Mouse (Mus musculus): ENCODE results near the gene Kcnj14. TPM values are rescaled to one million over a fixed set of nuclear protein-coding genes. Genes with fewer than 3 reads are reported as not detected.

The Kcnj14 gene
- total RNA-seq, 2 experiments from 2014 or later: 2.0 to 2.6 TPM

DNA sequence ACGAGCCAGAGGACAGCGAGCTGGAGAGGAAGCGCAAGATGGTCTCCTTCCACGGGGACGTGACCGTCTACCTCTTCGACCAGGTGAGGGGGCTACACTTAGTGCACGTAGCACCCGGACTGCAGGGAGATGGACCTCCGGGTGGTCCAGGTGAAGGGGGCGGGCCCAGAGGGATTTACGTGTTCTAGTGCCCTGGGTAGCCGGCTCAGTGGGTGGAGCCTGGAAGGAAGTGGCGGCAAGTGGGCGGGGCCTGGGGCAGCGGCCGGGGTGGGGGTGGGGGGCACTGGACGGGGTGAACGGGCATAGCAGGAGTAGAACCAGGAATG lies 26.1 kb downstream of the Kcnj14 start:
- DNase-seq (ENCODE audit: low spot score in 2 of 2): no peak

DNA sequence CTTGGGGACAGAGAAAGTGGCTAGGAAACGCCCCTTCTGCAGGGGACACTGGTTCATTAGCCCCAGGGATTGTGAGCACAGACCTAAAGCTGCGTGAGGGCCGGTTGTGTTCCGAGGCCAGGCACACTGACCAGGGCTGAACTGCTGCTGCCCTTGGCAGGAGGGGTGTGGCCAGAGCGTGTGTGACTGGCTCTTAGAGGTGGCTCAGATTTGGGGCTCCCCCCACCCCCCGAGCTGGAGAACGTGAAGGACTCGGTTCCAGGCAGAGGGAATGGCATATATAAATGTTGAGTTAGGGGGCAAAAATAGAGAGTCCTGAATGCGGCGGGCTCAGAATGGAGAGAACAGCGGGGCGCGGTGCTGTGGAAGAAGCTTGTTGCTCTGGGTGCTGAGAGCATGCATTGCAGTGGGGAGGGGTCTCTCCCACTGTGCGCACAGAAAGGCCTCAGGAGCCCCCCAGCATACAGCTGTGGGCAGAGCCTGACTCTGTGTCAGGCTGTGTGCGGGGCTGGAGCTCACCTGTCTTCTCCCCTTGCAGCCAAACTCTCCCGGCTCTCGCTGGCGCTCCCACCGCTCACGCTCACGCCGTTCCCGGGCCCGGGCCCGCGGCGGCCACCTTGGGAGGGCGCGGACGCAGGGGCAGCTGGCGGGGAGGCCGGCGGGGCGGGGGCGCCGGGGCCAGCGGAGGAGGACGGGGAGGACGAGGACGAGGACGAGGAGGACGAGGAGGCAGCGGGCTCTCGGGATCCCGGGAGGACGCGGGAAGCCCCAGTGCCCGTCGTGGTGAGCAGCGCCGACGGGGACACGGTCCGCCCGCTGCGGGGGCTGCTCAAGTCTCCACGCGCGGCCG lies 26.7 kb downstream of the Kcnj14 start:
- DNase-seq (ENCODE audit: low spot score in 2 of 2): peak in 1 of 2 experiments; percentile 26

DNA sequence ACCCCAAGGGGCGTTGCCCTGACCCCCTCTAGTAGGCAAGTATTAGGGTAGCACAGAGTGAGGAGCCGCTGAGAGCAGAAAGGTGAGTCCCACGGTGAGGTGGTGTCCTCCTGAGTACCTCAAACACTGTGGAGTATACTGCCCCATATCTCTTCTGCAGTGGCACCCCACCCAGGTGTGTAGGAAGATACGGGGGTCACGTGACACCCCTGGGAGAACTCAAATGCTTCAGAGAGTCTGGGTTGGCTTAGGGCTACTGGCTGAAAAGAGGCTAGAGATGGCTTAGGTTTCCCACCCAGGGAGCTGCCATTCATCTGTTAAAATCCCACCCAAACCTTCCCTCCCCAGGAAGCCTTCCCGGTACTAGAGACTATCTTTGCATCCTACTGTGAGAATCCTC lies 27.6 kb downstream of the Kcnj14 start:
- DNase-seq (ENCODE audit: low spot score in 2 of 2): no peak

DNA sequence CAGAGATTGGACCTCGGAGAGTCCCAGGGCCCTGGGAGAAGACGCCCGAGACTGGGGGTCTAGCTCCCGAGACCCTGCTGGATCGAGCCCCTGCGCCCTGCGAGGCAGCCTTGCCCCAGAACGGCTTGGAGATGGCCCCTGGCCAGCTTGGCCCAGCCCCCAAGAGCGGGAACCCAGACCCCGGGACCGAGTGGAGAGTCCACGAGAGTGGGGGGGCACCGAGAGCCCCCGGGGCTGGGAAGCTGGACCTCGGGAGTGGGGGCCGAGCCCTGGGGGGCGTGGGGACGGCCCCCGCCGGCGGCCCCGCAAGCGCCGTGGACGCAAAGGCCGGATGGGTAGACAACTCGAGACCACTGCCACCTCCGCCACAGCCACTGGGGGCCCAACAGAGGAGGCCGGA lies 29.6 kb downstream of the Kcnj14 start:
- DNase-seq (ENCODE audit: low spot score in 2 of 2): peak in 1 of 2 experiments; percentile 23

DNA sequence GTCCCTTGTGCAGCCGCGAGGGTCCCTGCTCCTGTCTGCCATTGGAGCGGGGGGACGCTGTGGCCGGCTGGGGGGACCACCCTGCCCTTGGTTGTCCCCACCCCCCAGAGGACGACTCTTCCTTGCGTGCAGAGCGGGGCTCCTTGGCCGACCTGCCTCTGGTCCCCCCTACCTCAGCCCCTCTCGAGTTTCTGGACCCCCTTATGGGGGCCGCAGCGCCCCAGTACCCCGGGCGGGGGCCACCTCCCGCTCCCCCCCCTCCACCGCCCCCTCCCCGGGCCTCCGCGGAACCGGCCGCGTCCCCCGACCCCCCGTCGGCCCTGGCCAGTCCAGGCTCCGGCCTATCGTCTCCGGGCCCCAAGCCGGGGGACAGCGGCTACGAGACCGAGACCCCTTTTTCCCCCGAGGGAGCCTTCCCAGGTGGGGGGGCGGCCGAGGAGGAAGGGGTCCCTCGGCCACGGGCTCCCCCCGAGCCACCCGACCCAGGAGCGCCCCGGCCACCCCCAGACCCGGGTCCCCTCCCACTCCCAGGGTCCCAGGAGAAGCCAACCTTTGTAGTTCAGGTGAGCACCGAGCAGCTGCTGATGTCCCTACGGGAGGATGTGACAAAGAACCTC lies 30.5 kb downstream of the Kcnj14 start:
- peak in 1 of 2 experiments; percentile 11 for DNase-seq (ENCODE audit: low spot score in 2 of 2)

DNA sequence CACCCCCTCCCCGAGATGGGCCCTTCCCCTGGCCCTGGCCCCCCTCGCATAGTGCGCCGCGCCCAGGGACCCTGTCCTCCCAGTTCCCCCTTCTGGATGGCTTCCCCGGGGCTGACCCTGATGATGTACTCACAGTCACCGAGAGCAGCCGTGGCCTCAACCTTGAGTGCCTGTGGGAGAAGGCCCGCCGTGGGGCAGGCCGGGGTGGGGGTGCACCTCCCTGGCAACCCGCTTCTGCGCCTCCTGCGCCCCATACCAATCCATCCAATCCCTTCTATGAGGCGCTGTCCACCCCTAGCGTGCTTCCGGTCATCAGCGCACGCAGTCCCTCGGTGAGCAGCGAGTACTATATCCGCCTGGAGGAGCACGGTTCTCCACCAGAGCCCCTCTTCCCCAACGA lies 31.3 kb downstream of the Kcnj14 start:
- DNase-seq (ENCODE audit: low spot score in 2 of 2): peak in 1 of 2 experiments; percentile 12

DNA sequence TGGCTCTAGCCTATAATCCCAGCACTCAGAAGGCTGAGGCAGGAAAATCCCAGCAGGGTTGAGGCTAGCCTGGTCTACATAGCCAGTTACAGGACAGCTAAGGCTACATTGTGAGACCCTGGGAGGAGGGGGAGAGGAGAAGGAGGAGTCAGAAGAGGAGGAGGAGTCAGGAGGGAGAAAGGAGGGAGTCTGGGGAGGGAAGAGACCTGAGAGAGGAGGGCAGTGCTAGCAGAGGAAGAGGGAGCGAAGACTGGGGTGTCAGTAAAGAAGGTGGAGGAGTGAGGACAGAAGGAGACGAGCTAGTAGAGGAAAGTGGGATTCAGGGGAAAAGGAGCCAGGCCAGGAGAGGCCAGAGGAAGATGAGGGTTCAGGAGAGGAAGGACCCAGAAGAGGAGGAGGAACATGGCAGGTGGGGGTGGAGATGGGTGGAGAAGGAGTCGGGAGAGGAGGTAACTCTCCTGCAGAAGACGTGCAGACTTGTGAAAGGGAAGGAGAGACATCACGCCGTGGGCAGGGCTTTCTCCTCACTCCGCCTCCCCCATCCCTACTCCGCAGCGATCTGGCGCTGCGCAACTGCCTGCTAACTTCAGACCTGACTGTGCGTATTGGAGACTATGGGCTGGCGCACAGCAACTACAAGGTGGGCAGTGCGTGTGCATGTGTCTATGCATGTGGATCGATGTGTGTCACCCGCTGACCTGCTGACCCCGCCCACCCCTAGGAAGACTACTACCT lies 32.7 kb downstream of the Kcnj14 start:
- DNase-seq (ENCODE audit: low spot score in 2 of 2): peak in 1 of 2 experiments; percentile 21

DNA sequence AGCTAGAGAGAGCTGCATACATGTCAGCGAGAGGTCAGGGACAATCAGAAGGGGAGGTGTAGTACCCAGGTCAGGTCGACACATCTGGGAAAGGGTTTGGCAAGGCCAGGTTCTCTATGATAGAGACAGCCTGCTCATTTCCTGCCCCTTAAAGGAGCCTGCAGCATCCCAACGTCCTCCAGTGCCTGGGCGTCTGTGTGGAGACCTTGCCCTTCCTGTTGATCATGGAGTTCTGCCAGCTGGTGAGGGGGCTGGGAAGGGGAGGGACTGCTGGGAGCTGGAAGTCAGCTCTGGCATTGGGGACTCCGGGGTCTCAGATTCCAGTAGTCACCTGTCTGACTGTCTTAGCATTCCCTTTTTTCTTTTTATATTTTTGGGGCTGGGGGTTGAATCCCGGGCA lies 33.9 kb downstream of the Kcnj14 start:
- DNase-seq (ENCODE audit: low spot score in 2 of 2): no peak

DNA sequence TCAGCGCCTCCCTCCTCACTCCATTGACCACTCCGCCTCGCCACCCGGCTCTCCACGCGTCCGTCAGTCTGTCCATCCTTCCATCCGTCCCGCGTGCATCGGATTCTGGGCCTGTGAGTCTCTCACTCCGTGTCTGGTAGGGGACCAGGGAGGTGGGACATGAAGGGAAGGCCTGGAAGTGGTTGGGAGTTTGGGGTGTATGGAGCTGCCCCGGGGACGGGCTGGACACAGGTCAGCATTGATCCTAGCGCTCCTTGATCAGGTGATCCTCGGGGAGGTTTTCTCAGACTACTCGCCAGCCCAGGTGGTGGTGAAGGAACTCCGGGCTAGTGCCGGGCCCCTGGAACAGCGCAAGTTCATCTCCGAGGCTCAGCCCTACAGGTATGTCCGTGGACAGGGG lies 36.9 kb downstream of the Kcnj14 start:
- DNase-seq (ENCODE audit: low spot score in 2 of 2): peak in 1 of 2 experiments; percentile 14

DNA sequence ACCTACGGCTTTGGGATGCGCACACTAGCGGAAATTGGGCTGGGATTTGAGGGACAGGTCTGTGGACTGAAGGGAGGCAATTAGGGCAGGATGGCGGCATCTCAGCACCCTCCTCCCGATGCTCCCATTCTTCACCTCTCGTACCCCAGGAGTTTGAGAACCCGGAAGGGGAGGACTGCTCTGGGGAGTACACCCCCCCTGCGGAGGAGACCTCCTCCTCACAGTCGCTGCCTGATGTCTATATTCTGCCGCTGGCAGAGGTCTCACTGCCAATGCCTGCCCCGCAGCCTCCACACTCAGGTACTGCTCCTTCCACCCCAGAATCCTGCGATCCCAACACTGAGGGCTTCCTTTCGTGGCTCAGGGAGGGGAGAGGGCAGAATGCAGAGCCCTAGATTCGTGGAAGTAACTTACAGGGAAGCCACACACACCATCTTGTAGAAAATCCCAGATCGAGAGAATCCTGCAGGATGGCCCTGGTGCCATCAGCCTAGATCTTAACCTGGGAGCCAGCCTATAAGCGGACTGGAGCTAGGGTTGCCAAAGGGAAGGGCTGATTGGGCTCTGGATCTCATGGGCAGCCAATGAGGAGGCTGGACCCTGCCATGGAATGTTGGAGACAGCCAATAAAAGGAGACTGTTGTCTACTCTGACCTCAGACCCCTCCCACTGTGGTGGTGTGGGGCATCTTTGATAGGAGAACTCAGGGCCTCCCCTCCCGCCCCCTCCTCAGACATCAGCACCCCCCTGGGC lies 37.7 kb downstream of the Kcnj14 start:
- peak in 1 of 2 experiments; percentile 54 for DNase-seq (ENCODE audit: low spot score in 2 of 2)

DNA sequence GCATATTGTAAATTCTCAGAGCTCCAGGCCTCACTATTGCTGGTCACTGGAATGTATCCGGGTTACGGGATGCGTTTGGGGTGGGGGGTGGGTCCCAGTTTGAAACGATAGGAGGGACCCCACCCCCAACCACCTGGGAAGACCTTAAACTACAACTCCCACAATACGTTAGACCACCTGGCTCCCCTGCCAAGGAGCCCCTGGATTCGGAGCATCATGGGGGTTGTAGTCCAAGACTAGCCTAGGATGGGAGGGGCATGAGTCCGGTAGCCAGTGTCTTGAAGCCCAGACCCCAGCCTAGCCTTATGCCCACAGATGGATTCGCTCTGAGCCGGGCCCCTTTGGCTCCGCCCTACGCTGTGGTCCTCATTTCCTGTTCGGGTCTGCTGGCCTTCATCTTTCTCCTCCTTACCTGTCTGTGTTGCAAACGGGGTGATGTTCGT lies 38.4 kb downstream of the Kcnj14 start:
- DNase-seq (ENCODE audit: low spot score in 2 of 2): peak in 1 of 2 experiments; percentile 66

DNA sequence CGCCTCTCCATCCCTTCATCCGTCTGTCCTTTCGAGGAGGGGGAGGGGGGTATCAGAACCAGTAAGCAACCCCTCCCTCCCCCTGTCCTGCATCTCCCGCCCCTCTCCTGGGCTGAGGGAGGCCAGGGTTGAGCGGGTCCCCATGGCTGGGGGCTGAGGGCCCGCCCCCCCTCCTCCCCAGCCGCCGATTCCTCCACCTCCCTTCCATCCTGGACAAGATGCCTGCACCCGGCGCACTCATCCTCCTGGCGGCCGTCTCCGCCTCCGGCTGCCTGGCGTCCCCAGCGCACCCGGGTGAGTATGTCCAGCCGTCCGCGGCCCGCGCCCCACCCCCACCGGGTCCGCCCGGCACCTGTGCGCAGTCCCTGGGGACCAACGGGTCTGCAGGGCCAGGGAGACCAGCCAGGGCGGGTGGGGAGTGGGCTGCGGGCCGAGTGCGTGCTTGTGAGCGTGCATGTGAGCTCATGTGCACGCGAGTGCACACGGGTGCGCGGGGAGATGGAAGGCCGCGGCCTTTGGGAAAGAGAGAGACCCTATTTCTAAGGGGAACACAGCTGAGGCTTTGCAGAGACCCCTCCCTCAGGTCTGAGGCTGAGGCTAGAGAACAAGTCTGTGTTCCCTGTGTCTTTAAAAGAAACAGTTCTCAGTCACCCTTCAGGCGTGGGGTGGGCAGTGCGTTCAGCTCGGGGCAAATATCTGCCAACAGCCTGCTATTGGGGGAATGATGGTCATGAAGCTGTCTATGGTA lies 39.0 kb downstream of the Kcnj14 start:
- peak; percentile 63 to 75 for DNase-seq (ENCODE audit: low spot score in 2 of 2)

DNA sequence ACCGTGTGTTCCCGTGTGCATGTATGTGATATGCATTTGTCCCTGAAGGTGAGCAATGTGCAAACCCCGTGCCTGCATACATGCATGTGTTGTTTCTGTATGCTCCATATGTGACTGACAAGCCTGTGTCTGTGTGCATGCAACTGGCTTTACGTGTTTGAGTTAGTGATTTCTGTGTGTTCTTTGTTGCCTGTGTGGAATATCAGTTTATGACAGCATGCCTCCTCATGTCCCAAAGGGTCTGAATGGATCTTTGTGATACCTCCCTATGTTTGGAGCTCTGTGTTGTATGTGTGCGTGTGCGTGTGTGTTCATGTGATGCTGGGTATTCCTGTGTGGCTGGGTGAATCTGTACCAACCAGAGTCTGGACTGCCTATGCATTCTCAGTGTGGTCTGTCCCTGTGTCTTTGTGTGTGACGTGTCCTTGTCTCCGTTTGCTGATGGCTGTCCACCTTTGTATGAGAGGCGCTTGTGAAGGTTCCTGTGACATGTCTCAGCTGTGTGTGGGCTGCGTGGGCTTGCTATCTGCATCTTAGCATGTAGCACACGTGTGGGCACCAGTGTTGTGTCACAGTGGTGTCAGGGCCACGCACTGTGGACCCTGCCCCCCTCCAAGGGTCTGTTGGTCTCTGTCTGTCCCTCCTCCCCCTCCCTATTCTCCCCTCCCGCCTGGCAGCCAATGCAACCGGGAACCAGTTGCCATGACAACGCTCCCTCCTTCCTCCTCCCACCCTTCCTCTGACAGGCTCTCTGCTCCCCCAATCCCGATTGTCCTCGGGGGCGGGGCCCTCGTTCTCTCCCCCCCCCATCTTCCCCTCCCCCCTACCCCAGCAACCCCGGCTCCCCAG lies 39.8 kb downstream of the Kcnj14 start, which contains the start of gene Sult2b1:
TSS of gene Sult2b1 (minus strand) at position 146 of the 849 bp plus-strand sequence.
- DNase-seq (ENCODE audit: low spot score in 2 of 2): peak; percentile 93 to 94

DNA sequence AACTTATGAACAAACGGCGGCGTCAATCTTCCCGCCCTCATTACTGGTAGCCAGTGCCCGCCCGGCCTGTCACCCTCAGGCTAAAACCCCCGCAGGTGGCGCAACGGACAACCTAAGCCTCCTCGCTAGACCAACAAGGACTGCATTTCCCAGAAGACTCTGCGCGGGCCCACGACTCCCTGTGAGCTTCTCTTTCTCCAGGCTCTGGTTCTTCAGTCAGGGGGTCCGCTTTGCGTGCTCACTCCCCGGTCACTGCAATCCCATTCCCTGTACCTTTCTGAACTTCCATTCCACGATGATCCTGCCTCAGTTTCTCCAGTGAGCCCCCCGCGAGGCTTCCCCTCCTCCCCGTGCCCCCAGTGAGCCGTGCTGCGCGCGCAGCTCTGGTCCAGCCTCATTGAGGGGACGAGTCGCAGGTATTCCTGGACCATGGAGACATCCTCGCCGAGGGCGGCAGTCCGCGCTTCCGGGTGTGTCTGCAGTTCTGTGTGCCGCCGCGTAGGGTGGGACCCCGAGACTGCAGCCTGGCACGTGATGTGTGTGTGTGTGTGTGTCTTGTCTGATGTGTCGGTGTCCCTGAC lies 41.0 kb downstream of the Kcnj14 start, which contains the start of gene Lmtk3:
TSS of gene Lmtk3 (plus strand) at position 228 of the 581 bp plus-strand sequence.
- DNase-seq (ENCODE audit: low spot score in 2 of 2): peak; percentile 69 to 80

DNA sequence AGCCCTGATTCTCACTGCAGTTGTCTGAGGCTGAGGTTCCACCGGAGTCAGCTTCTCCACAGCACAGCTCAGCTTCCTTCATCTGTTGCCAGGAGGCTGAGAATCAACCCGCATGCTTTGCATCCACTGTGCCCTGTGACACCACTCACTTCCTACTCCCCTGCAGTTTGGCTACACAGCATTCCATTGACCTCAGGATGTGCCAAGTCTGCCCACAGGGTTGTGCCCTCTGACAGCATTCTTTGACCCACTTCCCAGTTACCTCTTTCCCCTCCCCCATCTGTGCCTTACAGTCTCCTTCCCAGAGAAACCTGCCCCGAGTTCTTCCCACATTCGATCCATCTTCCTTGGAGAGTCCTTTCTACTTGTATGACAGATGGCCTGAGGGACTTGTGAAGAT lies 42.3 kb downstream of the Kcnj14 start:
- DNase-seq (ENCODE audit: low spot score in 2 of 2): no peak

DNA sequence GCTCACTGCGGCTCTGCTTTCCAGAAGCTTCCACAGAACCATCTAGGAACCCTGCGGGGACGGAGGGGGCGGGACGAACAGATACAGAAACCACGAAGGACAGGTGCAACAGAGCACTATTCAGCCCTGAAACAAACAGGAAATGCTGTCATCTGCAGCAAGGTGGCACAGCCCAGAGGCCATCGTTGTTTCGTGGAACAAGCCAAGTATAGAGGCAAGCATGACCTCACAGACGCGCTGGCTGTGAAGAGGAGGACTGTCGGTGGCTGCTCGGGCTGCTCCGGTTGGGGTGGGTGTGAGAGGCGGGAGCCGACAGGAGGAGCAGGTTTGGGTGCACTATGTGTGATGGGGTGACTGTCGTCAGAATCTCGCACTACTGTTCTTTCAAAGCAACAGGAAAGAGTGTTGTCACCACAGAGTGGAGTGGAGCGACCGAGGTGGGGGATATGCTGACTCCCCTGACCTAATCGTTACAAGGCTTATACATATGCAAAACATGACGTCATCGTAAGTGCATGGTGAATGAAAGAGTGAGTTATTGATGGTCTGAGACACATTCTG lies 45.4 kb downstream of the Kcnj14 start:
- DNase-seq (ENCODE audit: low spot score in 2 of 2): no peak

DNA sequence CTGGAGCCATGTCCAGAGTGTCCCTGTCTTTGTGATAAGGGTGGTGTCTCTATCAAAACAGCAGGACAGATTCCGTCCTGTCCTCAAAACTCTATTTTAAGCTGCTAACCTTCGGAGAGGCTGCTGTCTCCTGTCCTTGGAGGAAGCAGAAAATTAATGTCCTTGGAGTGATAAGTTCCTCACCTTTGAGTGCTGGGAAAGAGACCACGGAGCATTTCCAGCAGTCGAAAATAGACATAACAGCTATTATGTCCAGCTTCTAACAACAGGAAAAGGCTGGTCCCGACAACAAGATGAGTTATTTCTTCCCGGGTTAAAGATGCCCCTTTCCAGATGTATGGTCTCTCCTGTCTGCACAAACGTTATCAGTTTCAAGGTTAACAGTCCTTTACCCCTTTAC lies 49.3 kb downstream of the Kcnj14 start:
- no peak for DNase-seq (ENCODE audit: low spot score in 2 of 2)

DNA sequence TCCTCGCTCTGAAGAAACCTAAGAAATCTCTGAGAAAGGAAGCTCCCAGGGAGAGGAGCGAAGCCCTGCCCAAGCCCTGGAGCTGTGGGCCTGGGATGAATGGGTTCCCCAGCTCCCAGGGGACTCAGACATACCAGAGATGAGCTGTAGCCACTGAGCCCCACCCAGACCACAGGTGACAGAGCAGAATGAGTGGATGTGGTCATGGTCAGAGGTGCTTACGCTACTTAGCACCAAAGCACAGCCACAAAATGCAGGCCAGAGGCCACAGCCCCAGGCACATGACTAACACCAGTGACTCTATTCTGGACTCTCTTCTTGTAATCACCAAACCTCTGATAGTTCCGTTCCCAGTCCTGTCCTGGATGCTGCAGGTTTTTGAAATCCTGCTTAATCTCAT lies 53.5 kb downstream of the Kcnj14 start:
- DNase-seq (ENCODE audit: low spot score in 2 of 2): no peak

Measured in layer of hippocampus, postnatal 10 days (tissue).